Mouse (Mus musculus) erythroblast, embryonic 14.5 days (primary cell): ENCODE measurements around the gene Frmpd1.

Experiments
- GATA1 ChIP-seq: IDR thresholded peaks from 2 replicates; pipeline ENCODE4 v1.6.1; 2012; ENCODE audit warnings: low read length, inconsistent platforms, mixed read lengths
- TAL1 ChIP-seq: IDR thresholded peaks from 3 replicates; pipeline ENCODE4 v1.6.1; 2012; ENCODE audit warnings: low read length, inconsistent platforms, mixed read lengths

- TF ChIP-seq GATA1 (no peak), TAL1 (no peak)
Measured at GRCm38 (mm10) chr4:45253839-45254601, 69.3 kb downstream of the Frmpd1 start.
